Mouse (Mus musculus): Measurements from ENCODE around the gene Aldh1a3. TPM values are rescaled to one million over a fixed set of nuclear protein-coding genes. Genes with fewer than 3 reads are reported as not detected.

The Aldh1a3 gene
- polyA plus RNA-seq, 1 experiment = 2.0 TPM

DNA sequence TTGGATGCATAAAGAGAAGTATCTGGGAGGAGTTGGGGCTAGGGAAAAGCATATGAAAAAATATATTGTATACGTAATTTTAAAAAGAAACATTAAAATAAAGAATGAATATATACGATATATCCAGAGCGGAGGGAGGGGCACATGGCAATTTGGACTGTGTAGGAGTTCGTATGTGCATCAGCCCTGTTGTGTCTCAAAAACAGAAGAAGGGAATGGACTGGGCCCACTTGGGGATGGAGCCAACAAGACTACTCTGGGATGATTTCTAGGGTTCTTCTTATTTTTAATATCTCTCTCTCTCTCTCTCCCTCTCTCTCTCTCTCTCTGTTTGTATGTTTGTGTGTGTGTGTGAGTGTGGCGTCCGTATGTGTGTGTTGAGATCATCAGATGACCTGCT lies 40.9 kb downstream of the Aldh1a3 start:
- no peak overlapping the region for H3K9ac ChIP-seq (ENCODE audit: low read depth, poor library complexity, severe bottlenecking)
- H3K36me3 ChIP-seq (ENCODE audit: control insufficient read depth, insufficient read depth, low read length, poor library complexity, severe bottlenecking) = no peaks in the 10 kb centered on the region
- H3K27me3 ChIP-seq (ENCODE audit: control insufficient read depth, insufficient read depth, low read length, poor library complexity, severe bottlenecking) = peaks cover 5% of the 10 kb centered on the region

GRCm38 (mm10) chr7:66385826-66386225 lies 41.5 kb downstream of the Aldh1a3 start:
- no peaks in the 10 kb centered on the region for H3K36me3 ChIP-seq (ENCODE audit: control insufficient read depth, insufficient read depth, low read length, poor library complexity, severe bottlenecking)
- TF ChIP-seq POLR2A (IDR thresholded peaks at IDR 0.05; ENCODE audit: insufficient read depth, low read length) (no peak), CTCF (IDR thresholded peaks at IDR 0.05; ENCODE audit: low read depth, low read length) (no peak), EP300 (IDR thresholded peaks at IDR 0.05; ENCODE audit: insufficient read depth, low read depth, low read length) (no peak)

More for the DNA sequence above, 40.9 kb downstream of the Aldh1a3 start:
- TF ChIP-seq POLR2A (IDR thresholded peaks at IDR 0.05; ENCODE audit: insufficient read depth, low read length) (no peak), EP300 (IDR thresholded peaks at IDR 0.05; ENCODE audit: insufficient read depth, low read depth, low read length) (no peak), CTCF (IDR thresholded peaks at IDR 0.05; ENCODE audit: low read depth, low read length) (no peak)
- Histone ChIP-seq H3K4me3 (ENCODE audit: low read depth, low read length) (no peak overlapping the region), H3K9me3 (replicated peaks; ENCODE audit: control insufficient read depth, insufficient read depth, low read length, poor library complexity, severe bottlenecking) (no peaks in the 10 kb centered on the region), H3K27ac (ENCODE audit: insufficient read depth, low read length) (no peak overlapping the region), H3K4me1 (ENCODE audit: control insufficient read depth, insufficient read depth, low read length) (no peaks in the 10 kb centered on the region)

DNA sequence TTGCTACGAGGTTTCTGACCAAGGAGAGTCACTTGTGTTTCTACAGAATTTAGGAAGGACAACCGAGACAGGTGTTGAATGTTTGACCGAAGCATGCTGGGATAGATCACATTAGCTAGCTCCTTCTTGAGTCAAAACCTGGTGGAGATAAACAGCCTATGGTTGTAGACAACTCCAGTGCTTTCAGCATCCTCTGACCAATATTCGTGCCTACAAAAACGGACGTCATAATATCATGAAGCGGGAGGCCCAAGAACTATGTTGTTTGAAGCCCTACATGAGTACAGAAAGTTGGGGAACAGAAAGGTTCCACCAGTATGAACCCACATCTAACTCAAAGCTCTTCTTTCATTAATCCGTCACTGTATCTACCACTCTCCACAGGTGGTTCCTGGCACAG lies 42.4 kb downstream of the Aldh1a3 start:
- no peaks in the 10 kb centered on the region for H3K36me3 ChIP-seq (ENCODE audit: control insufficient read depth, insufficient read depth, low read length, poor library complexity, severe bottlenecking)
- no peak overlapping the region for H3K9ac ChIP-seq (ENCODE audit: low read depth, poor library complexity, severe bottlenecking)
- H3K27ac ChIP-seq (ENCODE audit: insufficient read depth, low read length) = no peak overlapping the region
- no peaks in the 10 kb centered on the region for H3K4me1 ChIP-seq (ENCODE audit: control insufficient read depth, insufficient read depth, low read length)
- peaks cover 5% of the 10 kb centered on the region for H3K27me3 ChIP-seq (ENCODE audit: control insufficient read depth, insufficient read depth, low read length, poor library complexity, severe bottlenecking)
- H3K4me3 ChIP-seq (ENCODE audit: low read depth, low read length) = no peak overlapping the region
- no peaks in the 10 kb centered on the region for H3K9me3 ChIP-seq (replicated peaks; ENCODE audit: control insufficient read depth, insufficient read depth, low read length, poor library complexity, severe bottlenecking)
- no peak for TF ChIP-seq EP300 (IDR thresholded peaks at IDR 0.05; ENCODE audit: insufficient read depth, low read depth, low read length)
- TF ChIP-seq CTCF (IDR thresholded peaks at IDR 0.05; ENCODE audit: low read depth, low read length) = no peak
- TF ChIP-seq POLR2A (IDR thresholded peaks at IDR 0.05; ENCODE audit: insufficient read depth, low read length) = no peak

More at GRCm38 (mm10) chr7:66385826-66386225, 41.5 kb downstream of the Aldh1a3 start:
- Histone ChIP-seq H3K27ac (ENCODE audit: insufficient read depth, low read length) (no peak overlapping the region), H3K9me3 (replicated peaks; ENCODE audit: control insufficient read depth, insufficient read depth, low read length, poor library complexity, severe bottlenecking) (no peaks in the 10 kb centered on the region), H3K4me3 (ENCODE audit: low read depth, low read length) (no peak overlapping the region), H3K9ac (ENCODE audit: low read depth, poor library complexity, severe bottlenecking) (no peak overlapping the region), H3K27me3 (ENCODE audit: control insufficient read depth, insufficient read depth, low read length, poor library complexity, severe bottlenecking) (peaks cover 5% of the 10 kb centered on the region), H3K4me1 (ENCODE audit: control insufficient read depth, insufficient read depth, low read length) (no peaks in the 10 kb centered on the region)

DNA sequence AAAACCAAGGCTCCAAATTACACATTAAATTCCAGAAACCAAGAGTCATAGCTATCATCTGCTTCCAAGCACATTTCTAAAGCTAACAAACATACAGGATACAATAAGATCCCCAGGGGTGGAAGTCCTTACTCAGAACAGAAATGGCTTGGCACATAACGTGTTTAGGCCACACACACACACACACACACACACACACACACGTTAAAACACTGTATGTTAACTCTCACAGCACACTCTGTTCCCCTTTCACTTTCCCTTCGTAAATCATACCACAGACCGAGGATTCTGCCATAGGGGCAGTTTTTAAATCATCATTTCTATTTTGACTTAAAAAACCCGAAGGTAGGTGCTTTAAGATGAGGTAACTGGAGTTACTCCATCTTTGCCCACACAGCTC lies 43.1 kb downstream of the Aldh1a3 start:
- H3K36me3 ChIP-seq (ENCODE audit: control insufficient read depth, insufficient read depth, low read length, poor library complexity, severe bottlenecking) = no peaks in the 10 kb centered on the region
- H3K4me3 ChIP-seq (ENCODE audit: low read depth, low read length) = no peak overlapping the region
- H3K9ac ChIP-seq (ENCODE audit: low read depth, poor library complexity, severe bottlenecking) = no peak overlapping the region
- peaks cover 5% of the 10 kb centered on the region for H3K27me3 ChIP-seq (ENCODE audit: control insufficient read depth, insufficient read depth, low read length, poor library complexity, severe bottlenecking)
- no peaks in the 10 kb centered on the region for H3K4me1 ChIP-seq (ENCODE audit: control insufficient read depth, insufficient read depth, low read length)
- TF ChIP-seq POLR2A (IDR thresholded peaks at IDR 0.05; ENCODE audit: insufficient read depth, low read length) (no peak), CTCF (IDR thresholded peaks at IDR 0.05; ENCODE audit: low read depth, low read length) (no peak), EP300 (IDR thresholded peaks at IDR 0.05; ENCODE audit: insufficient read depth, low read depth, low read length) (no peak)
- H3K27ac ChIP-seq (ENCODE audit: insufficient read depth, low read length) = no peak overlapping the region
- H3K9me3 ChIP-seq (replicated peaks; ENCODE audit: control insufficient read depth, insufficient read depth, low read length, poor library complexity, severe bottlenecking) = no peaks in the 10 kb centered on the region

DNA sequence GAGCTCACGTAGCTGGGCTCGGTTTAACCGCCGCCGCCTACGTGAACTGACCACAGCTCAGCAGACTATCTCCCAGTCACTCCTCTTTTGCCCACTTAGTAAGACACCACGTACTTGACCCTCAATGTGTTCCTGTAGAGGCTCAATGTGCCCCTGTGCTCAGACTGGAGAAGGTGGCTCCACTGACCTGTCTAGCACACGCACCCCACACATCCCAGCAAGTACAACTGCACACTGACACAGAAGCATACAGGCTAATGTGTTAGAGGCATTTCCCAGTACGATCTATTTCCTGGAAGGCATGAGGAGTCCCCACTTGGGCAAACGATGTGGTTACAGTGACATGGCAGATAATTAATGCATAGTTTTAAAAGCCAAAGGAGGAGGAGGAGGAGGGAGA lies 50.8 kb downstream of the Aldh1a3 start:
- no peaks in the 10 kb centered on the region for H3K36me3 ChIP-seq (ENCODE audit: control insufficient read depth, insufficient read depth, low read length, poor library complexity, severe bottlenecking)
- H3K9me3 ChIP-seq (replicated peaks; ENCODE audit: control insufficient read depth, insufficient read depth, low read length, poor library complexity, severe bottlenecking) = no peaks in the 10 kb centered on the region
- H3K9ac ChIP-seq (ENCODE audit: low read depth, poor library complexity, severe bottlenecking) = no peak overlapping the region
- TF ChIP-seq CTCF (IDR thresholded peaks at IDR 0.05; ENCODE audit: low read depth, low read length) = no peak
- peaks cover 4% of the 10 kb centered on the region for H3K4me1 ChIP-seq (ENCODE audit: control insufficient read depth, insufficient read depth, low read length)
- no peak overlapping the region for H3K27ac ChIP-seq (ENCODE audit: insufficient read depth, low read length)
- no peak overlapping the region for H3K4me3 ChIP-seq (ENCODE audit: low read depth, low read length)
- H3K27me3 ChIP-seq (ENCODE audit: control insufficient read depth, insufficient read depth, low read length, poor library complexity, severe bottlenecking) = no peaks in the 10 kb centered on the region

DNA sequence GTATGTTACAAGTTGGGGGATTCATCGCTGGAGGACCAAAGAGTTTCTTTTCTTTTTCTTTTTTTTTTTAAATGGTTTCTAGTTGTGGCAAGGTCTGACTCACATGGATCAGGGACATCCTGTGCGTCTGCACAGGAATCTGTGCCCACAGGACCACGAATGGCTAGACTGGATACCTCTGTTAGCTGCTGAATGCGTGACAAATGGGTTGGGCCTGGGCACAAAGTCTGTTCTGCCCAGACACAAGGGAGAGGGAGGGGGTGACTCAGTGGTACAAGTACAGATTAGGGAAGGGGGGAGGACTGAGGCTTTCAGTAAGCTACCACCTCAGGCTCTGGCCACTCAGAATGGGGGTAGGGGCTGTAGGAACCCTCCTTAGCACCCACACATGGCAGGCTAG lies 51.6 kb downstream of the Aldh1a3 start:
- Histone ChIP-seq H3K9ac (ENCODE audit: low read depth, poor library complexity, severe bottlenecking) (no peak overlapping the region), H3K9me3 (replicated peaks; ENCODE audit: control insufficient read depth, insufficient read depth, low read length, poor library complexity, severe bottlenecking) (no peaks in the 10 kb centered on the region), H3K36me3 (ENCODE audit: control insufficient read depth, insufficient read depth, low read length, poor library complexity, severe bottlenecking) (no peaks in the 10 kb centered on the region), H3K27ac (ENCODE audit: insufficient read depth, low read length) (no peak overlapping the region), H3K27me3 (ENCODE audit: control insufficient read depth, insufficient read depth, low read length, poor library complexity, severe bottlenecking) (no peaks in the 10 kb centered on the region), H3K4me1 (ENCODE audit: control insufficient read depth, insufficient read depth, low read length) (peaks cover 4% of the 10 kb centered on the region), H3K4me3 (ENCODE audit: low read depth, low read length) (no peak overlapping the region)
- no peak for TF ChIP-seq EP300 (IDR thresholded peaks at IDR 0.05; ENCODE audit: insufficient read depth, low read depth, low read length)
- no peak for TF ChIP-seq POLR2A (IDR thresholded peaks at IDR 0.05; ENCODE audit: insufficient read depth, low read length)
- no peak for TF ChIP-seq CTCF (IDR thresholded peaks at IDR 0.05; ENCODE audit: low read depth, low read length)

Data from ES-Bruce4 (cell line).